Mouse (Mus musculus) adrenal gland, adult 10 weeks (tissue): Measurements from ENCODE around the gene Cdc42ep5. TPM values are rescaled to one million over a fixed set of nuclear protein-coding genes. Genes with fewer than 3 reads are reported as not detected.

Experiments used
- polyA plus RNA-seq: library from polyadenylated mRNA; stranded (reverse); fragments of 350-450 nt; fragmentation: Illumina TruSeq; extraction: RNeasy Lipid Tissue Mini Kit (QIAGEN cat#74804); gene quantifications from one replicate; pipeline ENCODE4 v1.2.3, GENCODE M21; 2014; ENCODE audit warnings: low read depth, low replicate concordance

Cdc42ep5 gene
- polyA plus RNA-seq, result not detected

GRCm38 (mm10) chr7:4164090-4164910 lies at the start of gene Cdc42ep5:
TSS of gene Cdc42ep5 (minus strand) at chr7:4164860.

GRCm38 (mm10) chr7:4150059-4150541 lies 14.6 kb downstream of the Cdc42ep5 start, which contains the start of gene Leng9:
TSS of gene Leng9 (minus strand) at chr7:4150374.

GRCm38 (mm10) chr7:4136771-4137531 lies 27.7 kb downstream of the Cdc42ep5 start, which contains the start of gene Leng8:
TSS of gene Leng8 (plus strand) at chr7:4137039.

GRCm38 (mm10) chr7:4119344-4119902 lies 45.2 kb downstream of the Cdc42ep5 start, which contains the start of gene Ttyh1:
TSS of gene Ttyh1 (plus strand) at chr7:4119408.

Other genes with a start within 250 kb of the Cdc42ep5 start
- not detected for gene Lilra6, start 249.4 kb downstream of the Cdc42ep5 start, polyA plus RNA-seq
- gene Lair1, start 101.7 kb downstream of the Cdc42ep5 start, polyA plus RNA-seq, result 7.4 TPM
- 1.9 TPM for gene Ttyh1, start 45.5 kb downstream of the Cdc42ep5 start, polyA plus RNA-seq
- gene Leng8, start 27.8 kb downstream of the Cdc42ep5 start, polyA plus RNA-seq, result 21.6 TPM
- 0.76 TPM for gene Leng9, start 14.5 kb downstream of the Cdc42ep5 start, polyA plus RNA-seq
- gene Lilra5, start 72.9 kb upstream of the Cdc42ep5 start, polyA plus RNA-seq, result 6.6 TPM
- 0.70 TPM for gene Ncr1, start 172.9 kb upstream of the Cdc42ep5 start, polyA plus RNA-seq
- not detected for gene Gp6, start 232.9 kb upstream of the Cdc42ep5 start, polyA plus RNA-seq